Mouse (Mus musculus) c-Kit-positive CD71-negative TER-119-negative erythroid progenitor cells, embryonic 14.5 days (primary cell): ENCODE results near the gene Gm49361.
A peak's percentile ranks its signal among the peaks of the same experiment; 100 is the strongest.

Experiments used
- DNase-seq: peaks from one replicate; pipeline ENCODE4 v3.0.0-alpha.2; 2013; ENCODE audit warnings: low read depth

Gm49361 gene

GRCm38 (mm10) chr14:57619487-57619886, 126.4 kb downstream of the Gm49361 start:
- peak; percentile 65 for DNase-seq

GRCm38 (mm10) chr14:57617675-57618074, 128.2 kb downstream of the Gm49361 start:
- no peak for DNase-seq

GRCm38 (mm10) chr14:57616339-57616965, 129.5 kb downstream of the Gm49361 start:
- DNase-seq = no peak

- DNase-seq = no peak
These were observed 130.1 kb downstream of the Gm49361 start for GRCm38 (mm10) chr14:57615828-57616227.

GRCm38 (mm10) chr14:57611034-57611433, 134.9 kb downstream of the Gm49361 start:
- no peak for DNase-seq

- no peak for DNase-seq
These were observed 136.0 kb downstream of the Gm49361 start for GRCm38 (mm10) chr14:57609816-57610329.

GRCm38 (mm10) chr14:57607500-57607899, 138.4 kb downstream of the Gm49361 start:
- DNase-seq = no peak

- no peak for DNase-seq
These were observed 139.1 kb downstream of the Gm49361 start for GRCm38 (mm10) chr14:57606663-57607365.

GRCm38 (mm10) chr14:57593279-57593678, 152.6 kb downstream of the Gm49361 start:
- DNase-seq = no peak
